Mouse (Mus musculus) liver, embryonic 13.5 days (tissue): Measurements from ENCODE around the gene Gm20908. TPM values are rescaled to one million over a fixed set of nuclear protein-coding genes. Genes with fewer than 3 reads are reported as not detected.
"Not testable (repeated sequence)": the region's sequence is repeated elsewhere in the genome, so short reads cannot be mapped to it uniquely, and the experiment has no call there.

Experiments used
- ATAC-seq: fragments of 200-750 bp; cut with Nextera tagmentation; 2 replicates; pipeline ENCODE4 v1.8.0; 2017; ENCODE audit warnings: low read depth, mild to moderate bottlenecking, moderate number of reproducible peaks, moderate library complexity
- DNase-seq: peaks from one replicate; pipeline ENCODE4 v3.0.0; 2022
- H3K27ac ChIP-seq: fragments of 300-500 bp; sonication (generic); 2 replicates; pipeline ENCODE4 v1.5.1; 2015; ENCODE audit warnings: moderate library complexity, mild to moderate bottlenecking, inconsistent platforms
- H3K27me3 ChIP-seq: fragments of 300-500 bp; sonication (generic); 2 replicates; pipeline ENCODE4 v1.6.1; 2015; ENCODE audit warnings: mild to moderate bottlenecking, inconsistent platforms
- H3K36me3 ChIP-seq: fragments of 300-500 bp; sonication (generic); 2 replicates; pipeline ENCODE4 v1.6.1; 2015; ENCODE audit warnings: mild to moderate bottlenecking, inconsistent platforms
- H3K4me1 ChIP-seq: fragments of 300-500 bp; sonication (generic); replicated peaks from 2 replicates; pipeline ENCODE4 v1.6.1; 2015; ENCODE audit warnings: inconsistent platforms
- H3K4me2 ChIP-seq: fragments of 300-500 bp; sonication (generic); 2 replicates; pipeline ENCODE4 v1.6.1; 2015; ENCODE audit warnings: inconsistent platforms, mild to moderate bottlenecking, moderate library complexity
- H3K4me3 ChIP-seq: fragments of 300-500 bp; sonication (generic); replicated peaks from 2 replicates; pipeline ENCODE4 v1.5.1; 2015; ENCODE audit warnings: mild to moderate bottlenecking, inconsistent platforms
- H3K9ac ChIP-seq: fragments of 300-500 bp; sonication (generic); 2 replicates; pipeline ENCODE4 v1.6.1; 2015; ENCODE audit warnings: mild to moderate bottlenecking, inconsistent platforms
- H3K9me3 ChIP-seq: fragments of 300-500 bp; sonication (generic); replicated peaks from 2 replicates; pipeline ENCODE4 v1.6.1; 2016; ENCODE audit warnings: inconsistent platforms
- WGBS: fragments of 180-500 bp; shearing (Covaris S2); methylation state at CpG from one replicate; pipeline ENCODE4 v1.1.7; 2015; ENCODE audit not compliant: insufficient replicate concordance; 5-methylcytosine and 5-hydroxymethylcytosine counted together
- polyA plus RNA-seq: library from polyadenylated mRNA; unstranded; fragments of >200 nt; fragmentation: Nextera tagmentation; extraction: Ambion mirVana; gene quantifications from 2 replicates; pipeline ENCODE4 v1.2.1, GENCODE M21; 2015

Gene Gm20908
- polyA plus RNA-seq = not detected in 2 replicates

DNA sequence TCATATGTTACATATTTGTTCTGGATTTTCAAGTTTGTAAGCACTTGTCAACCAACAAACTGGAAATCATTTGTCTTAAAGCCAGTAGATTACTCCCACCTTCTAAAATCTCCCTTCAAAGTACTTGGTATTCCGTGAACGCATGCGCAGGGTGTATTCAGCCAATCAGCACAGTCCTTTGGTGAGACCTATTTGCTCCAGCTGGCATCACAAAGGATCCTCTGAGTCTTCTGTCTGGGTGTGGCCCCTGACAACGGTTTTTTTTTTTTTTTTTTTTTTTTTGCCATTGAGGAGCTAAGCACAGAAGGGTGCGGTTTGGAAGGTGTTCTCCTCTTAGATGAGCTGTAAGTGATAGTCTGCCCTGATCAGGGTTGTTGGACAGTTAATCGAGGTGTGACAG lies at the start of gene Gm20908:
Gene Gm20908, plus strand, starts transcription at position 301 of the 400 bp plus-strand sequence.
- H3K9me3 ChIP-seq, H3K36me3 ChIP-seq, DNase-seq, H3K27me3 ChIP-seq, ATAC-seq, H3K4me3 ChIP-seq, H3K27ac ChIP-seq, H3K4me2 ChIP-seq, H3K9ac ChIP-seq, H3K4me1 ChIP-seq: not testable (repeated sequence)
- no CpG with 5 or more reads among the region's 6 CpGs for WGBS
